Mouse (Mus musculus): ENCODE data around the gene Btbd9. TPM values are rescaled to one million over a fixed set of nuclear protein-coding genes. Genes with fewer than 3 reads are reported as not detected.

The Btbd9 gene
- polyA plus RNA-seq, 1 experiment = 11.7 TPM

DNA sequence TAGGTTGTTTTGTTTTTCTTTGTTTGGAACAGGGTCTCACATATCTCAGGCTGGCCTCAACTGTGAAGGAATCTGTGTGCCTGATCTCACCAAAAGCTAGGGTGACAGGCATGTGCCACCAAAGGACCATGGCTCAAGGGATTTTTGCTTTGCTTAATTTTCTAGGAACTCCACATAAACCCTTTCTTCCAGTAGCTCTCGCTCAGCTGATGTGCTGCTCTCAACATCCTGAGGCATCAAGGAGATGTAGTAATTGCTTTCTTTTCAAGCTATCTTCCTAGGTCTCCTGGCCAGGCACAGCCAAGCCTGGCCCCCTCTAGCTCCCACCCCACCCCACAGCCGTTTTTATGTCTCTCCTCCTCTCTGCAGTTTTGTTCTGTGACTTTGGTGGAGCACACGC lies 231.3 kb downstream of the Btbd9 start:
- Histone ChIP-seq H3K27ac (replicated peaks; ENCODE audit: low read depth, low read length) (no peak overlapping the region), H3K4me3 (ENCODE audit: insufficient read depth, low read depth, low read length) (no peak overlapping the region), H3K4me1 (ENCODE audit: control insufficient read depth, insufficient read depth, insufficient read length, low read length) (peaks cover 41% of the 10 kb centered on the region)

DNA sequence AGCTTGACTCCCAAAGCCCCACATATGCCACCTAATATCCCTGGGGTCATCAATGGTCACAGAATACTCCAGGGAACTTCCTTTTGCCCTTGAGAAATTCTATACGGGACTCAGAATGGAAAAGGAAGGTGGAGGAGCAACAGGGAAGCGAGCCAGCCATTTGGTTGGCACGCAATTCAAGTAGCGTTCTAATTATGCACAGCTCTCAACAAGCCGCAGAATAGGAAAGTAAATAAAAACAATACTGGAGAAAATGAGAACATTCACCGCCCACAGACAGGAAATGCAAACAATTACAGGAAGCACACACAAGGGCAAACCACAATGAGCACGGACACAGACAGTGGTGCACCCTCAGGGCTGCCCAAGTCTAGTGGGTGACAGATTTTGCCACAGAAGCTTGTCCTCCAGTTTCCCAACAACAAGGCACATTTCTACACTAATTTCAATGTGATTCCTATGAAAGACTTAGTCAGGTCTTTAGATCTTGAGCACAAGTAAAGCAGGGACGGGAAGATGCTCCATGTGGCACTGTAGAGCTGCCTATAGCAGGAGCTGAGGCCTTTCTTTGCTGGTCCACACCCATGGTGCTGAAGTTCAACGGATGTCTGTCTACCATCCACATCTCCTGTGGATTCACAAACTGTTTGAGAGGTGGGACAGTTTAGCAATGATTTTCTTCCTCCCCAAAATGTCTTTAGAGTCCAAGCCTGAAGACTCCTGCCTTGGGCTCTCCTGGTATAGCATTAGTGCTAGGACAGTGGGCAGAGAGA lies 232.4 kb downstream of the Btbd9 start:
- Histone ChIP-seq H3K27ac (replicated peaks; ENCODE audit: low read depth, low read length) (peak overlapping the region; percentile 26; the same call in 1 of the 2 replicates), H3K4me1 (ENCODE audit: control insufficient read depth, insufficient read depth, insufficient read length, low read length) (peaks cover 38% of the 10 kb centered on the region), H3K4me3 (ENCODE audit: insufficient read depth, low read depth, low read length) (no peak overlapping the region)

DNA sequence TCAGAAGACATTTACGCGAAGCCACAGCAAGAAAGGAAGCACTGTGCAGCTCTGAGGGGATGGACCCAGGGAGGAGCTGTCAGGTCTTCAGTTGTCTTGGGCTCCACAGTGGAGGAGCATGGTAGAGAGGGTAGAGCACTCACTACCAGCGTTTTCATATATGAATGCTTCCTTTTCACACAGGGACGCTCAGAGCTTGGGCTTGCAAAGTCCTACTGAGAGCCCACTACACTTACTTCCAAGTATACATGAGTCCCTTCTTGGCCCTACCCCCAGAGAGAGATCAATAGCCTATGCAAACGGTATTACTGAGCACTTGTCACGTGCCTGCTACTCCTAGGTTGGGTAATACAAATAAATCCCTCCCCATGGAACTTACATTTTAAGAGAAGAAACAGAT lies 234.7 kb downstream of the Btbd9 start:
- Histone ChIP-seq H3K27ac (replicated peaks; ENCODE audit: low read depth, low read length) (no peak overlapping the region), H3K4me3 (ENCODE audit: insufficient read depth, low read depth, low read length) (no peak overlapping the region), H3K4me1 (ENCODE audit: control insufficient read depth, insufficient read depth, insufficient read length, low read length) (peaks cover 25% of the 10 kb centered on the region)

DNA sequence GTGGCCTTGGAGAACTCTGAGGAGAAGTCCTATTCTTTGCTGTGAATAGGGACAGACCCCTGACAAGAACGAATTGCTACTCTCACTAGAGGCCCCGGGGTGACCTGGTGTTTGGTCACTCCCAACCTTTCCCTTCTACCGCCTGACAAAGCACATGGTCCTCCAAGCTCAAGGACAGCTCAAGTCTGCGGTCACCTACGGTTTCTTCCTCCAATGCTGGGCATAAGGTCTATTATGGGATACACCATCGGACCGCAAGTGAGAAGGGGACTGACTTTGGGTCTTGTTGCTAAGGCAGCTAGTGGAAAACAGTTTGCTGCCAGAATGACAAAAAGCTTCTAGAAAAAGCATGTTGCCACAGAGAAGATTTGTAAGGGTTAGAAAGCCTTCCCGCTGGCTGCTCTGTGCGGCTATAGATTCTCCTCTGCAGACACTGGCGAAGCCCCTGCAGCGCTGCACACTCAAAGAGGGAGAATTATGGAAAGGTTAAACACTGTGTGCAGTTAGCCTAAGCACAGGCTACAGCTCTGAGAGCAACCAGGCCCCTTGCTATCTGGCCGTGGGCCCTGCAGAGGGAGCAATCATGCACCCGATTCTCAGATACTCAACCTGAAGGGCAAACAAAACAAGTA lies 235.7 kb downstream of the Btbd9 start:
- Histone ChIP-seq H3K4me1 (ENCODE audit: control insufficient read depth, insufficient read depth, insufficient read length, low read length) (peaks cover 21% of the 10 kb centered on the region), H3K4me3 (ENCODE audit: insufficient read depth, low read depth, low read length) (no peak overlapping the region), H3K27ac (replicated peaks; ENCODE audit: low read depth, low read length) (no peak overlapping the region)

DNA sequence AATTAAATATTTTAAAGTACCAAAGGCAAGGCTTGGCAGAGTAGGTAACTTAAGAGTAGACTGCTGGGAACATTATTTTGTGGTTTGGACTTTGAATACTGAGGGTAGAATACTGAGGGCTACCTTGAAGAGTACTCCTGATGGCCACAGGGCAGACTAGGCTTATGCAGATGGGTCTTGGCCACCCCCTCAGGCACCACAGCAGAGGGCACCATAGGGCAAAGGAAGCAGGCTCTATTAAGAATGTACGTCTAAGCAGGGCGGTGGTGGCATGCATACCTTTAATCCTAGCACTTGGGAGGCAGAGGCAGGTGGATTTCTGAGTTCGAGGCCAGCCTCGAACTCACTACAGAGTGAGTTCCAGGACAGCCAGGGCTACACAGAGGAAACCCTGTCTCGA lies 237.0 kb downstream of the Btbd9 start:
- H3K4me3 ChIP-seq (ENCODE audit: insufficient read depth, low read depth, low read length) = no peak overlapping the region
- H3K4me1 ChIP-seq (ENCODE audit: control insufficient read depth, insufficient read depth, insufficient read length, low read length) = peaks cover 20% of the 10 kb centered on the region
- no peak overlapping the region for H3K27ac ChIP-seq (replicated peaks; ENCODE audit: low read depth, low read length)

DNA sequence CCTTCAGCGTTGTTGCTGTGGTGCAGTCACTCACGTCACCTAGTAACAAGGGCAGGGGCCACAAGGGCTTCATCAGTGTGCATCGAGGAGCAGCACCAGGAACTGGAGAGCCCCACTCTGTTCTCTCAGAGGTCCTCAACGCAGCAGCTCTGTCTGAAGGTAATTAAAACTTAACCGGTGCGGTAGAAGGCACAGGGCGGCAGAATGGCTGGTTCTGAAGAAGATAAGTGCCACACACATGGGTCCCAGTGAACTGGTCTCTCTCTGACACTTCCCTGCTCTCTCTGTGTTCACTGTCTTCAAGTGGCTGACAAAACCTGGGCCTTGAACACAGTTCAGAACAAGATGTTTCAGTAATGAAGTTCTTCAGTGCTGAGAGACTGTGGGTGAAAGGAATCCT lies 239.5 kb downstream of the Btbd9 start:
- H3K4me1 ChIP-seq (ENCODE audit: control insufficient read depth, insufficient read depth, insufficient read length, low read length) = peaks cover 5% of the 10 kb centered on the region
- no peak overlapping the region for H3K4me3 ChIP-seq (ENCODE audit: insufficient read depth, low read depth, low read length)

DNA sequence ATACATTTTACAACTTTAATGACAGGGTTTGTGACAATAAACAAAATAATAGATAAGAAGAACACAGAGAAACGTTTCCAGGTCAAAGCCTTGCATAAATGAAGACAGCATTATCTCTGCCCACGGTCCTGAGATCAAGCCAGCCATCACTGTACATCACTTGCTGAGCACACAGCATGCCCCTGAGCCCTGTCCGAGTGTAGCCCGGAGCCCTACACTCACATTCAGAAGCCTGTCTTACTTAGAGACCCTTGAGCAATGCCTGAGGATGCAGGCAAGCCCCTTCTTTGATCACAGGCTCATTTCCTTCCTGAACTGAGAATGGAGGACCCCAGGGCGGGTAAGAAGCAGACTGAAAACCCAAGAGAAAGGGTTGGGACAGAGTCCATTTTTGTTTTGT lies 240.0 kb downstream of the Btbd9 start:
- H3K4me1 ChIP-seq (ENCODE audit: control insufficient read depth, insufficient read depth, insufficient read length, low read length) = peaks cover 5% of the 10 kb centered on the region
- no peak overlapping the region for H3K4me3 ChIP-seq (ENCODE audit: insufficient read depth, low read depth, low read length)
- H3K27ac ChIP-seq (replicated peaks; ENCODE audit: low read depth, low read length) = no peak overlapping the region

More for the DNA sequence above, 239.5 kb downstream of the Btbd9 start:
- no peak overlapping the region for H3K27ac ChIP-seq (replicated peaks; ENCODE audit: low read depth, low read length)

DNA sequence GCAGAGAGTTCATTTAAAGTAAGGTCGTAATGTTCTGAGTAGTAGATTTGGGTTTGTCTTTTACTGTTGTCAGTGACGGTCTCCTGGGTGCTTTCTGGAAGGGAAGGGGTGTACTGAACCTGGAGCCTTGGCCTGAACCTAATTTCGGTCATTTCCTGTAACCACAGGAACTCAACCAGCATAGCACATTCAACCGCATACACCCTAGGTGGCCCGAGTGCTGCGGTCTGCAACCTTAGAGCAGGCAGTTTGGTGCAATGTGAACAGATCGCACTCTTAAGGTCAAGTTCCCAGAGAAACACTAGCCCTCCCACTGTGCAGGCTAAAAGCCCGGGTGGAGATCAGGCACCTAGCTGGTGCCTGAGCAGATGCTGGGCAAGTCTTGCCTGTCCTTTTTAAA lies 240.5 kb downstream of the Btbd9 start:
- no peak overlapping the region for H3K4me3 ChIP-seq (ENCODE audit: insufficient read depth, low read depth, low read length)
- H3K4me1 ChIP-seq (ENCODE audit: control insufficient read depth, insufficient read depth, insufficient read length, low read length) = peaks cover 5% of the 10 kb centered on the region
- no peak overlapping the region for H3K27ac ChIP-seq (replicated peaks; ENCODE audit: low read depth, low read length)

DNA sequence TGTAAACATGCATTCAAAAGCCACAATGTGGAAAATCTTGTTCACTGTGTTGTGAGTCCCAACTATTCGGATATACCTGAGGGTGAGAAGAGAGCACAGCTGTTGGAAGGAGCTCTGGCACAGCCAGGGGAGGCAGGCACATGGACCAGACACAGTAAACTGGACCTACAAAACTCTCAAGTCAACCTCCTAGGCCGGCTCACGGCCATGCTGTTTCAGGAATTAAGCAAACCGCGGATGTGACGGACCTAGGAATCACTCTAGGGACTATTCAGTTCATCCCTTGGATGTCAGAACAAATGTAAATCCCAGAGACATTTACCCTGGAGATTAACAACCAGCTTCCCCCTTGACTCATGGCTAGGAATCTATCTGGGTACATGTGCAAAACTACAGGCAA lies 242.0 kb downstream of the Btbd9 start:
- no peak overlapping the region for H3K27ac ChIP-seq (replicated peaks; ENCODE audit: low read depth, low read length)
- H3K4me1 ChIP-seq (ENCODE audit: control insufficient read depth, insufficient read depth, insufficient read length, low read length) = peaks cover 5% of the 10 kb centered on the region
- H3K4me3 ChIP-seq (ENCODE audit: insufficient read depth, low read depth, low read length) = no peak overlapping the region

DNA sequence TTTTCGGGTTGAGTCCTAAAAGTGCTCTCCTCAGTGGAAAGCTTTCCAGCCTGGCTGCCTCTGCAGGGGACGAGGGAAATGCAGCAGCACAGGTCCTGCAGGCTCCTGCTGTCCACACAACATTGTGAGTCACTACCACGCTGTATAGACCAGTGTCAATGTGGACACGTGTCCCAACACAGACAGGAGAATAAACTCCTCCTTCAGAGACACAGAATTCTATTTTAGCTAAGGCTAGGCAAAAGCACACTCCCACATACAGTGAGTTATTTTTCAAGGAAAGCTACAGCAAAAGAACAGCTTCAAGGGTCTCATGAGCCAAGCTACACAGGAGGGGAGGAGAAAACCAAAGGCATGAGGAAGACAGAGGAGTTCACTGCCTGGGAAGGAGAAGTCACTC lies 243.2 kb downstream of the Btbd9 start:
- Histone ChIP-seq H3K4me1 (ENCODE audit: control insufficient read depth, insufficient read depth, insufficient read length, low read length) (peaks cover 5% of the 10 kb centered on the region), H3K4me3 (ENCODE audit: insufficient read depth, low read depth, low read length) (no peak overlapping the region), H3K27ac (replicated peaks; ENCODE audit: low read depth, low read length) (no peak overlapping the region)

DNA sequence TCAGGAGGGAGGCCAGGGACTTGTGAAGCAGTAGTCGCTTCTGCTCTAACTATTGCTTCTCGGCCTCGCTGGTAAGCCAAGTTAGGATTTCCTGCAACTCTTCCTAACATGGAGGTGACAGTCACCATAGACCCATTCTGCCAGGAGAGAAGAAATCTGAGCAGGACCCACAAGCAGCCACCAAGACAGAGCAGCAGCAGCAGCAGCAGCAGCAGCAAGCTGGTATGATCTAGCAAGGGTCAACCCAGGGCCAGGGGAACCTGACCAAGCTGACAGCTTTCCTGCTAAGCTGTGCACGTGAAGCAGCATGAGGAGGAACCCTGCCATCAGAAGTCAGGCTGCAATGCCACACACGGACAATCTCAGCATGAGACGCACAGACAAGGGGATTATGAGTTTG lies 244.9 kb downstream of the Btbd9 start:
- Histone ChIP-seq H3K4me1 (ENCODE audit: control insufficient read depth, insufficient read depth, insufficient read length, low read length) (no peaks in the 10 kb centered on the region; the same call in 1 of the 2 replicates), H3K27ac (replicated peaks; ENCODE audit: low read depth, low read length) (no peak overlapping the region)

DNA sequence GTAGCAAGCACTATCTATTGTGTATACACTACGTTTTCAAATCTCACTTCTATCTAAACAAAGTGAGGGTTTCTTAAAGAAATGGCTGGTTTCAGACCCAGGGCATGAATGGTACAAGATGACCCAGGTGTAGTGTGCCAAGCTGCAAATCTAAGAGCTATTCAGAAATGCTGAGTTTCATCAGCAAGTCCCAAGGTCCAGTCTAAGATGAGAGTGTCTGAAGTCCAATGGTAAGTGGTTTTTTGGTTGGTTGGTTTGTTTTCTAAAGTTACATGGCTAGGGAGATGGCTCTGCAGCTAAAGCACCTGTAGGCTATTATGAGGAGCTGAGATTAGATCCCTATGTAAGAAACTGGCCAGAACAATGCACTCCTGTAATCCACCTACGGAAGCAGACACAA lies 246.8 kb downstream of the Btbd9 start:
- Histone ChIP-seq H3K4me1 (ENCODE audit: control insufficient read depth, insufficient read depth, insufficient read length, low read length) (no peaks in the 10 kb centered on the region), H3K27ac (replicated peaks; ENCODE audit: low read depth, low read length) (no peak overlapping the region), H3K4me3 (ENCODE audit: insufficient read depth, low read depth, low read length) (no peak overlapping the region)

More for the DNA sequence above, 244.9 kb downstream of the Btbd9 start:
- H3K4me3 ChIP-seq (ENCODE audit: insufficient read depth, low read depth, low read length) = no peak overlapping the region

DNA sequence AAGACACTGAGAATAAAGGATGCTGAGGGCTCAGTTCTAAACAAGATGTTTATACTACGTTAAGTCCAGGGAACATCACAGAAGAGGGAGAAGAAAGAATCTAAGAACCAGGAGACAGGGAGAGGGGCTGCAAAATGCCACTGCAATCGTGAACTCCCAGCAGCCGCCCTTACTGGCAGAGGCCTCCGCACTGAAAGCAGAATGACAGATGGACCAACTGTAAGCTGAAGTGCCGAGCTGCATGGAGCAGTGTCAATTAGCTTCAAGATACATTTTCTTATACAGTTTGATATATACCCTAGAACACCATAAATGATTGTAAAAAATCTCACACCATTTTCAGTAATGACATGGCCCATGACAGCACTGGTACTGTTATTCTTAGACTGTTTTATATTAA lies 247.4 kb downstream of the Btbd9 start:
- no peaks in the 10 kb centered on the region for H3K4me1 ChIP-seq (ENCODE audit: control insufficient read depth, insufficient read depth, insufficient read length, low read length)
- no peak overlapping the region for H3K27ac ChIP-seq (replicated peaks; ENCODE audit: low read depth, low read length)
- H3K4me3 ChIP-seq (ENCODE audit: insufficient read depth, low read depth, low read length) = no peak overlapping the region

DNA sequence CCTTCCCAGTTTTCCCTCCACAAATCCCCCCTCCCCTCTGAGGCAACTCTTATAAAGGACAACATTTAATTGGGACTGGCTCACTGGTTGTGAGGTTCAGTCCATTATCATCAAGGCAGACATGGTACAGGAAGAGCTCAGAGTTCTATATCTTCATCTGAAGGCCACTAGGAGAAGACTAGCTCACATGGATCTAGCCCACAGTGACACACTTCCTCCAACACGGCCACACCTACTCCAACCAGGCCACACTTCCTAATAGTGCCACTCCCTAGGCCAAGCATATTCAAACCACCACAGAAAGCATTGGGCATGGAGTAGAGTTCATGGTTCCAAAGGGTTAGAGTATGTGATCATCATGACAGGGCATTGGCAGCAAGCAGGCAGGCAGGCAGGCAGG lies 249.4 kb downstream of the Btbd9 start:
- Histone ChIP-seq H3K4me3 (ENCODE audit: insufficient read depth, low read depth, low read length) (no peak overlapping the region), H3K4me1 (ENCODE audit: control insufficient read depth, insufficient read depth, insufficient read length, low read length) (no peaks in the 10 kb centered on the region)

DNA sequence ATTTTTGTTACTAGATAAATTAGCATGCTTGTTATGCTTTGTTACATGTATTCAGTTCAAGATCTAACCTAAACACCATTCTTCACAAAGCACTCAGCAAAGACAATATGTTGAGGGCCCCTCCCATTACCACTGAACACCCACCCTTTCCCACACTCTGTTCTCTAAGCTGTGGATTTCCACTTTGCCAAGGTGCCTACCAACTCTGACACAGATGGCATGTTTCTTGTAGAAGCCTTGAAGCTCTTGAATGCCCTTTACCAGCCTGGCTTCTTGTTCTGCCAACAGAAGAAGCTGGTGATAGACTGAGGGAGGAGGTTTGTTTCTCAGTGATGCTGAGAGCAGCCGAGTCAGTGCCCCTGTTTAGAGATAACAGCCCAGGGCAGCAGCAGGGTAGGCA lies 256.0 kb downstream of the Btbd9 start:
- no peaks in the 10 kb centered on the region for H3K4me1 ChIP-seq (ENCODE audit: control insufficient read depth, insufficient read depth, insufficient read length, low read length)
- no peak overlapping the region for H3K27ac ChIP-seq (replicated peaks; ENCODE audit: low read depth, low read length)
- no peak overlapping the region for H3K4me3 ChIP-seq (ENCODE audit: insufficient read depth, low read depth, low read length)

More for the DNA sequence above, 249.4 kb downstream of the Btbd9 start:
- H3K27ac ChIP-seq (replicated peaks; ENCODE audit: low read depth, low read length) = no peak overlapping the region

DNA sequence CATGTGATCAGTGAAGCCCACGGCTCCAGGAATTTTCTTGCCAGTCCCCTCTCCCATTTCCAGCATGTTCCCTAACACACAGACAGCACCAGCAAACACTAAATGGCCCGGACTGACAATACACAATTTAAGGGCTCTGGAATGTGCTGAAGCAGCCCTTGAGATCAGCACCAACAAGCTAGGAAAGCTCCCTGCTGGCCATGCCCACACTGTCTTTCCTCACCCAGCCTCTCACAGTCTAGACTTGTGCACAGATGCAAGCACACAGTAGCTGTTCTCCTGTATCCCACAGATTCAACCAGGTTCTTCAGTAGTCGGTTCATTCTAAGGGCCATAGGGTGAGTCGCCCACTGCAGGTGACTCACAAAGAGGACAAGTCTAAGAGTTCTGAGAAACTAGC lies 263.6 kb downstream of the Btbd9 start:
- Histone ChIP-seq H3K4me1 (ENCODE audit: control insufficient read depth, insufficient read depth, insufficient read length, low read length) (0 out of 2 replicates have a peak, but pooled peaks cover 2% of the 10 kb centered on the region), H3K27ac (replicated peaks; ENCODE audit: low read depth, low read length) (no peak overlapping the region), H3K4me3 (ENCODE audit: insufficient read depth, low read depth, low read length) (no peak overlapping the region)
